Mouse (Mus musculus): ENCODE measurements at regions not wholly inside any gene's neighbourhood (a gene's known extent, or its start where the extent isn't known, plus 50 kb on each side); places are given as distances from the start of the nearest gene placed in this dataset.

DNA sequence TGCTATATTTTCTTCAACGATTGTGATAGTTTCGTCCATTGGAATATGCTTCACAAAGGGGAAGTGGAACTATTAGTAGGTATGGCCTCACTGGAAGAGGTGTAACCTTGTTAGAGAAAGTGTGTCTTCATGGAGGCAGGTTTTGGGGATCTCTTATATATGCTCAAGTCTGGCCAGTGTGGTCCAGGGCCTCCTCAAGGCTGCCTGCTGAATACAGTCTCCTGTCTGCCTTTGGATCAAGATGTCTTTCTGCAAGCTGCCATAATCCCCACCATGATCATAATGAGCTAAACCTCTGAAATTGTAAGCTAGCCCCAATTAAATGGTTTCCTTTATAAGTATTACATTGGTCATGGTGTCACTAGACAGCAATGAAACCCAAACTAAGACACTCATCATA lies 384.3 kb downstream of the Btbd3 start:
- 89% methylated on average over 2 of the region's 2 CpGs for WGBS
- ATAC-seq (ENCODE audit: low FRiP score, low TSS enrichment): no peak

GRCm38 (mm10) chr2:138641335-138641734 lies 385.0 kb downstream of the Btbd3 start:
- WGBS: 88% methylated on average over 1 of the region's 1 CpGs
- no peak overlapping the region for H3K4me3 ChIP-seq (ENCODE audit: low read length)
- H3K9ac ChIP-seq (replicated peaks; ENCODE audit: low read length): no peak overlapping the region

More for the DNA sequence above, 384.3 kb downstream of the Btbd3 start:
- Histone ChIP-seq H3K4me1 (ENCODE audit: insufficient read depth, low read length) (no peaks in the 10 kb centered on the region), H3K27me3 (ENCODE audit: insufficient read depth, low read length) (no peaks in the 10 kb centered on the region), H3K4me2 (replicated peaks; ENCODE audit: low read depth, low read length) (no peak overlapping the region), H3K9me3 (ENCODE audit: low read length) (no peaks in the 10 kb centered on the region), H3K9ac (replicated peaks; ENCODE audit: low read length) (no peak overlapping the region), H3K4me3 (ENCODE audit: low read length) (no peak overlapping the region), H3K36me3 (ENCODE audit: insufficient read depth, low read length) (no peaks in the 10 kb centered on the region), H3K27ac (ENCODE audit: low read length) (no peak overlapping the region)

DNA sequence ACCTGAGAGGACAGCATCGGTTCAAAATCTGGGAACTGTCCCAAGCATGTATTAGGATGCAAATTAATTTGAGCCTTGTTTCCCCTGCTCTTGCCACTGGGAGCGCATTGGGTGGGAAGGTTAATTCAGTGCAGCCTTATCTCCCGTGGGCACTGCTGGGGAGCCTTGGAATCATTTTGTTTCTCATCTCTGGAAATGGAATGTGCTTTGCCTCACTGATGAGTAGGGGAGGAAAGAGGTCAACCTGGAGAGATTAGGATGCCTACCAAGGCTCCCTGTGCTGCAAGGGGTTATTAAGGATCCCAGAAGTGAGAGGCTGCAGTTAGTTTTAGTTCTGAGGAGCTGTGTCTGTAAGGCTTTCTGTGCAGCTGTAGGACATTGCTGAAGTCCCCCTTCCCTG lies 392.3 kb downstream of the Btbd3 start:
- no peaks in the 10 kb centered on the region for H3K9me3 ChIP-seq (ENCODE audit: low read length)
- ATAC-seq (ENCODE audit: low FRiP score, low TSS enrichment): no peak
- H3K9ac ChIP-seq (replicated peaks; ENCODE audit: low read length): no peak overlapping the region
- 60% methylated on average over 3 of the region's 3 CpGs for WGBS
- H3K27ac ChIP-seq (ENCODE audit: low read length): no peak overlapping the region
- H3K27me3 ChIP-seq (ENCODE audit: insufficient read depth, low read length): no peaks in the 10 kb centered on the region
- no peak overlapping the region for H3K4me2 ChIP-seq (replicated peaks; ENCODE audit: low read depth, low read length)
- H3K4me3 ChIP-seq (ENCODE audit: low read length): no peak overlapping the region
- H3K4me1 ChIP-seq (ENCODE audit: insufficient read depth, low read length): no peaks in the 10 kb centered on the region
- no peaks in the 10 kb centered on the region for H3K36me3 ChIP-seq (ENCODE audit: insufficient read depth, low read length)

More at GRCm38 (mm10) chr2:138641335-138641734, 385.0 kb downstream of the Btbd3 start:
- Histone ChIP-seq H3K4me2 (replicated peaks; ENCODE audit: low read depth, low read length) (no peak overlapping the region), H3K27me3 (ENCODE audit: insufficient read depth, low read length) (no peaks in the 10 kb centered on the region), H3K36me3 (ENCODE audit: insufficient read depth, low read length) (no peaks in the 10 kb centered on the region), H3K27ac (ENCODE audit: low read length) (no peak overlapping the region), H3K9me3 (ENCODE audit: low read length) (no peaks in the 10 kb centered on the region), H3K4me1 (ENCODE audit: insufficient read depth, low read length) (no peaks in the 10 kb centered on the region)
- no peak for ATAC-seq (ENCODE audit: low FRiP score, low TSS enrichment)

DNA sequence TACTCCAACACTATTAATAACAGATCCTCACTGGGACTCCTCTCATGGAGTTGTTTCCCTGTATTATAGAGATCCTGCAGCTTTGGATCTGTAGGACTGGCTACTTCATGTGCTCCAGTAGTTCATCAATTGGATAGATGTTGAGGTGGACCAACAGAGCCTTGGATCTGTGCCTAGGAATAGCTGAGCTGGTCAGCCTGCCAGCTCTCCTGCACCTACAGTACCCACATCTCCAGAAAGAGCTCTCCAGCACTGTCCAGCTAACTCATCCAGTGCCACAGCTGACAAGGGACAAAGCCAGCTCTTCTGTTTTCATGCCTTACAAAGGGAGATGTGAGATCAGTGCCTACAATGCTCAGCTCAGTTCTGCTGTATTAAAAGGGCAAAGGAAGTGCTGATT lies 403.0 kb downstream of the Btbd3 start:
- Histone ChIP-seq H3K9ac (replicated peaks; ENCODE audit: low read length) (no peak overlapping the region), H3K4me3 (ENCODE audit: low read length) (no peak overlapping the region), H3K27me3 (ENCODE audit: insufficient read depth, low read length) (no peaks in the 10 kb centered on the region), H3K36me3 (ENCODE audit: insufficient read depth, low read length) (no peaks in the 10 kb centered on the region), H3K4me2 (replicated peaks; ENCODE audit: low read depth, low read length) (no peak overlapping the region), H3K9me3 (ENCODE audit: low read length) (no peaks in the 10 kb centered on the region), H3K4me1 (ENCODE audit: insufficient read depth, low read length) (no peaks in the 10 kb centered on the region), H3K27ac (ENCODE audit: low read length) (no peak overlapping the region)
- no peak for ATAC-seq (ENCODE audit: low FRiP score, low TSS enrichment)

GRCm38 (mm10) chr2:138670307-138670706 lies 413.9 kb downstream of the Btbd3 start:
- Histone ChIP-seq H3K4me3 (ENCODE audit: low read length) (no peak overlapping the region), H3K36me3 (ENCODE audit: insufficient read depth, low read length) (no peaks in the 10 kb centered on the region), H3K9me3 (ENCODE audit: low read length) (no peaks in the 10 kb centered on the region), H3K4me2 (replicated peaks; ENCODE audit: low read depth, low read length) (no peak overlapping the region), H3K27ac (ENCODE audit: low read length) (no peak overlapping the region), H3K4me1 (ENCODE audit: insufficient read depth, low read length) (no peaks in the 10 kb centered on the region), H3K9ac (replicated peaks; ENCODE audit: low read length) (no peak overlapping the region), H3K27me3 (ENCODE audit: insufficient read depth, low read length) (no peaks in the 10 kb centered on the region)
- no peak for ATAC-seq (ENCODE audit: low FRiP score, low TSS enrichment)

- Histone ChIP-seq H3K4me3 (ENCODE audit: low read length) (no peak overlapping the region), H3K4me2 (replicated peaks; ENCODE audit: low read depth, low read length) (no peak overlapping the region), H3K4me1 (ENCODE audit: insufficient read depth, low read length) (no peaks in the 10 kb centered on the region), H3K27me3 (ENCODE audit: insufficient read depth, low read length) (no peaks in the 10 kb centered on the region), H3K36me3 (ENCODE audit: insufficient read depth, low read length) (no peaks in the 10 kb centered on the region), H3K9me3 (ENCODE audit: low read length) (no peaks in the 10 kb centered on the region), H3K9ac (replicated peaks; ENCODE audit: low read length) (no peak overlapping the region), H3K27ac (ENCODE audit: low read length) (no peak overlapping the region)
- ATAC-seq (ENCODE audit: low FRiP score, low TSS enrichment): no peak
These were observed 418.4 kb downstream of the Btbd3 start for GRCm38 (mm10) chr2:138674801-138675200.

DNA sequence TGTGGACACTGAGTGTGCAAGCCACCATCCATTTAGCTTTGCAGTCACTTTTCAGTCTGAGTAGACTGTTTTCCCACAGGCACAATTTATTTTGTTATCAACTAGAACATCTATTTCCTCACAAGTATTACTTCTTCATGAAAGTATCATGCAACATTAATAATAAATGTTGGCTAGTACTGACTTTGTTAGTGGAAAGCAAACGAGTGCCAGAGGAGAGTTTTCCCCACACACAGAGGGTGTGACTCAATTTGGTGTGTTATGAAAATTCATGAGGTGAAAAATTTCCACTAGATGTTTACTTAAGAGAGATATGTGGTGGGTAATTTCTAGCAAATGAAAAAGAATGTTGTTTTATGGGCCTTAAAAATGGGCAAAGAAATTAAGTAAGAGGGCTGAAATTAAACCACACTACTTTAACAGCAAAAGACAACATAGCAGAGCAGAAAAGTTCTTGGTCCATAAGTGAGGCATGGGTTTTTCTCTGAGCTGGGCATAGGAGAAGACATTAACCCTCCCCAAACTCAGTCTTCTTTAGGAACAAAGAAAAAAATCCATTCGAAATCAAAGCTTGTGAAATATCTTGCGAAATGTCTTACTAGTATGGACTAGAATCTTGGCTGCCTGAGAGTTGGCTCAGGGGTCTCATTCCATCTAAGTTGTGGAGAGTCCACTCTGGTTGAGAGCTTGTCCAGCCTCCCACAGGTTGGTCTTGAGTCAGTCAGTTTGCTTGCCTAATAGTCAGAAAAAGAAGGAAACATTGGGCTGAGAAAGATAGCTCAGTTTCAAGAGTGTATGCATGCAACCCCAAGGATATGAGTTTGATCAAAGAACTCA lies 419.1 kb downstream of the Btbd3 start:
- Histone ChIP-seq H3K27me3 (ENCODE audit: insufficient read depth, low read length) (no peaks in the 10 kb centered on the region), H3K9me3 (ENCODE audit: low read length) (no peaks in the 10 kb centered on the region), H3K4me3 (ENCODE audit: low read length) (no peak overlapping the region), H3K36me3 (ENCODE audit: insufficient read depth, low read length) (no peaks in the 10 kb centered on the region), H3K4me2 (replicated peaks; ENCODE audit: low read depth, low read length) (no peak overlapping the region), H3K27ac (ENCODE audit: low read length) (no peak overlapping the region), H3K4me1 (ENCODE audit: insufficient read depth, low read length) (no peaks in the 10 kb centered on the region), H3K9ac (replicated peaks; ENCODE audit: low read length) (no peak overlapping the region)
- WGBS: 75% methylated on average over 3 of the region's 3 CpGs
- no peak; the same call in 1 of the 2 replicates for ATAC-seq (ENCODE audit: low FRiP score, low TSS enrichment)

DNA sequence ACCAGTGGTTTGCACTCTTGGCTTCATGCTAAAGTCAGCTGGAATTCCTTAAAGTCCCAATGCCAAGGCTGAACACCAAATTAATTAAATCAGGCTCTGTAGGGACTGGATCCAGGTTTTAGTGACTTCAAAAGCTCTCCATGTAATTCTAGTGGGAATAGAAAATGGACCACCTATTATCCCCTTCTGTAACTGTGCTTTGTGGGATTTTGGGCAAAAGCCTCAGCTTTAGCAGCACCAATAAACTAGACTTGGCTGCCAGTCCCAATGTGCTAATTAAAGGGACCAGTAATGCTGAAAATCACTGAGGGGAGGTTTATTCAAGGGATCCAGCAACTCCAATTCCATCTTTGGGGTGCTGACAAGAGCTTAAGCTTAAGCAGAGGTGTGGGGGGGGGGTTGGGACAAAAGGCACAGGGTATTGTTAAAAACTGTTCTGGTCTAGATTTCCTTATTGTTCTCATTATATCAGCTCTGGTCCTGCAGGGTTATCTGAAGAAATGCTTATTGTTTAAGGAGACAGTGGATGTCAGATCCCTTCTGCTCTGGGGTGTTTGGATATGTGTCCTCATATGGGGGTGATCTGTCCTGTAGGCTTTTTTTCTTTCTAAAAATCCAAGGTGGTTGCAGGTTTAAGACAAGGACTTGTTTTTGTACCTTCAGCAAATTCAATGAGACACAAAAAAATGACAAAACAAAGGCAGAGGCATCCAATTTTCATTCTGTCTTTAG lies 431.9 kb downstream of the Btbd3 start:
- ATAC-seq (ENCODE audit: low FRiP score, low TSS enrichment): no peak
- Histone ChIP-seq H3K36me3 (ENCODE audit: insufficient read depth, low read length) (no peaks in the 10 kb centered on the region), H3K4me3 (ENCODE audit: low read length) (no peak overlapping the region), H3K27ac (ENCODE audit: low read length) (no peak overlapping the region), H3K9me3 (ENCODE audit: low read length) (no peaks in the 10 kb centered on the region), H3K27me3 (ENCODE audit: insufficient read depth, low read length) (no peaks in the 10 kb centered on the region), H3K4me2 (replicated peaks; ENCODE audit: low read depth, low read length) (no peak overlapping the region), H3K9ac (replicated peaks; ENCODE audit: low read length) (no peak overlapping the region), H3K4me1 (ENCODE audit: insufficient read depth, low read length) (no peaks in the 10 kb centered on the region)

- no peak overlapping the region for H3K9ac ChIP-seq (replicated peaks; ENCODE audit: low read length)
- H3K27me3 ChIP-seq (ENCODE audit: insufficient read depth, low read length): no peaks in the 10 kb centered on the region
- H3K4me1 ChIP-seq (ENCODE audit: insufficient read depth, low read length): no peaks in the 10 kb centered on the region
- H3K9me3 ChIP-seq (ENCODE audit: low read length): no peaks in the 10 kb centered on the region
- no peak overlapping the region for H3K27ac ChIP-seq (ENCODE audit: low read length)
- ATAC-seq (ENCODE audit: low FRiP score, low TSS enrichment): no peak
- H3K4me2 ChIP-seq (replicated peaks; ENCODE audit: low read depth, low read length): no peak overlapping the region
- 89% methylated on average over 5 of the region's 5 CpGs for WGBS
- no peaks in the 10 kb centered on the region for H3K36me3 ChIP-seq (ENCODE audit: insufficient read depth, low read length)
- no peak overlapping the region for H3K4me3 ChIP-seq (ENCODE audit: low read length)
These were observed 433.1 kb downstream of the Btbd3 start for GRCm38 (mm10) chr2:138689497-138689896.

- H3K4me2 ChIP-seq (replicated peaks; ENCODE audit: low read depth, low read length): no peak overlapping the region
- no peak for ATAC-seq (ENCODE audit: low FRiP score, low TSS enrichment)
- no peaks in the 10 kb centered on the region for H3K9me3 ChIP-seq (ENCODE audit: low read length)
- 72% methylated on average over 4 of the region's 4 CpGs for WGBS
- H3K4me3 ChIP-seq (ENCODE audit: low read length): no peak overlapping the region
- no peak overlapping the region for H3K27ac ChIP-seq (ENCODE audit: low read length)
- no peaks in the 10 kb centered on the region for H3K4me1 ChIP-seq (ENCODE audit: insufficient read depth, low read length)
- H3K27me3 ChIP-seq (ENCODE audit: insufficient read depth, low read length): no peaks in the 10 kb centered on the region
- H3K36me3 ChIP-seq (ENCODE audit: insufficient read depth, low read length): no peaks in the 10 kb centered on the region
- H3K9ac ChIP-seq (replicated peaks; ENCODE audit: low read length): no peak overlapping the region
These were observed 446.4 kb downstream of the Btbd3 start for GRCm38 (mm10) chr2:138702783-138703182.

Data from kidney, embryonic 16.5 days (tissue).